Mouse (Mus musculus): Measurements from ENCODE around the gene Sowaha. TPM values are rescaled to one million over a fixed set of nuclear protein-coding genes. Genes with fewer than 3 reads are reported as not detected.

Sowaha gene
- polyA plus RNA-seq, 1 experiment from 2014 or later, result 0.31 TPM

GRCm38 (mm10) chr11:53479171-53479782 is 797 bp downstream of the Sowaha start:
- WGBS, result 1% methylated on average over 60 of the region's 62 CpGs
- Histone ChIP-seq H3K36me3 (ENCODE audit: control insufficient read depth, insufficient read depth, low read length) (no peaks in the 10 kb centered on the region), H3K27ac (ENCODE audit: low read length) (no peak overlapping the region), H3K4me3 (ENCODE audit: low read length) (peak overlapping the region; percentile 58), H3K9ac (ENCODE audit: low read depth, low read length) (peak overlapping the region; percentile 61), H3K27me3 (replicated peaks; ENCODE audit: control insufficient read depth, insufficient read depth, low read length) (peaks cover 47% of the 10 kb centered on the region), H3K9me3 (ENCODE audit: control insufficient read depth, low read length) (no peaks in the 10 kb centered on the region), H3K4me1 (ENCODE audit: control insufficient read depth, insufficient read depth, low read length) (peaks cover 15% of the 10 kb centered on the region; the same call in 1 of the 2 replicates), H3K4me2 (ENCODE audit: low read depth, low read length) (peak overlapping the region; percentile 90)
- peak; percentile 41 for ATAC-seq

DNA sequence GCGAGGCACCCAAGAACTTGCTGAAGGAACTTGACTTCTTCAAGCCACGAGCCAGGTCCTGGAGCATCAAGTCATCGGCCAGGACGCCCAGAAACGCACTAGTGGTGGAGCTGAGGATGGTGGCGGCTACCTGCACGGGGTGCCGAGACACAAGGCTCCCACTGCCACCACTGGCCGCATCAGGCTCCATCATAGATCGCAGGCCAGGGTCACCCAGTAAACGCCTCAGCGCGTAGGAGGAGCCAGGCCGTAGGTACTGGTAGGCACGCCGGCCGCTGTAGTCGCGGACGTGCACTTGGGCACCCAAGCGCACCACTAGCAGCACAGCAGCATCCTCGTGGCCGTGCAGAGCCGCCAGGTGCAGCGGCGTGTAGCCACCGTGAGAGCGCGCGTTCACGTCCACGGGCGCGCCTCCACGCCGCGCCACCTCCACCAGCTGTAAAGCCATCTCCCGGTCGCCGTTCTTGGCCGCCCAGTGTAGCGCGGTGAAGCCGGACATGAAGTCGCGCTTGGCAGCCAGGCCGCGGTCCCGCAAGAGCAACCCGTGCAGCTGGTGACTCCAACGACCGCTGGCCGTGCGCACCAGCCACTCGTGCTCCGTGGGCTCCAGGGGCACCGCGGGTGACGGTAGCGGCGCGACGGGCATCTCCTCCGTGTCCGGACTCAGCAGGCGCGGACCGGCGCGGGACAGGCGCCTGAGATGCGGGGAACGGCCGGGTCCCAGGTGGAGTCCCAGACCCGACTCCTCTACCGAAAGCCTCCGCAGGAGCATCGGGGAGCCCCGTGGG is 1.5 kb downstream of the Sowaha start:
- peaks cover 51% of the 10 kb centered on the region for H3K27me3 ChIP-seq (replicated peaks; ENCODE audit: control insufficient read depth, insufficient read depth, low read length)
- WGBS, result 5% methylated on average over 79 of the region's 79 CpGs

DNA sequence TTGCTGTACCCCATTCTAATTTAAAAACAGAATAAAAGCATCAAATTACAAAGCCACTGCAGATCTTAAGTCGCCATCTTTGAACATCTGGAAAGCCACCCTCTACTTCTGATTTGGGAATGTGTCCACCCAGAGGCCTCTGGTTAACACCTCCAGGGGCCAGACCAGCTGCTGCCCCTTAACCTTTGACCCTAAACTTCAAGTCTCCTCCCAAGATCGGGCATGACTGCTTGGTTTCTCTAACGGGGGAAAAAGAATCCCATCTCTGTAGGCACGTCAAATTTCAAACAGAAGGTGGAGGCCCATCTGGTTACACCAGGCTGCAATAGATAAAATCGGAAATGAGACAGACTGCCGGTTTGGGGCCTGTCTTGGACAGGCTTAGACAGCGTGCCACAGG is 2.2 kb downstream of the Sowaha start:
- no peak for ATAC-seq
- no peak overlapping the region for H3K4me3 ChIP-seq (ENCODE audit: low read length)
- whole genome bisulfite sequencing, result 50% methylated on average over 7 of the region's 7 CpGs
- no peak overlapping the region for H3K9ac ChIP-seq (ENCODE audit: low read depth, low read length)
- peaks cover 15% of the 10 kb centered on the region; the same call in 1 of the 2 replicates for H3K4me1 ChIP-seq (ENCODE audit: control insufficient read depth, insufficient read depth, low read length)
- H3K36me3 ChIP-seq (ENCODE audit: control insufficient read depth, insufficient read depth, low read length), result no peaks in the 10 kb centered on the region
- peaks cover 53% of the 10 kb centered on the region for H3K27me3 ChIP-seq (replicated peaks; ENCODE audit: control insufficient read depth, insufficient read depth, low read length)
- no peaks in the 10 kb centered on the region for H3K9me3 ChIP-seq (ENCODE audit: control insufficient read depth, low read length)
- no peak overlapping the region for H3K4me2 ChIP-seq (ENCODE audit: low read depth, low read length)
- H3K27ac ChIP-seq (ENCODE audit: low read length), result no peak overlapping the region

More for the DNA sequence above, 1.5 kb downstream of the Sowaha start:
- Histone ChIP-seq H3K4me2 (ENCODE audit: low read depth, low read length) (peak overlapping the region; percentile 90), H3K36me3 (ENCODE audit: control insufficient read depth, insufficient read depth, low read length) (no peaks in the 10 kb centered on the region), H3K4me3 (ENCODE audit: low read length) (peak overlapping the region; percentile 58), H3K9ac (ENCODE audit: low read depth, low read length) (peak overlapping the region; percentile 61), H3K27ac (ENCODE audit: low read length) (no peak overlapping the region), H3K4me1 (ENCODE audit: control insufficient read depth, insufficient read depth, low read length) (peaks cover 15% of the 10 kb centered on the region; the same call in 1 of the 2 replicates), H3K9me3 (ENCODE audit: control insufficient read depth, low read length) (no peaks in the 10 kb centered on the region)
- ATAC-seq, result no peak

- peaks cover 15% of the 10 kb centered on the region; the same call in 1 of the 2 replicates for H3K4me1 ChIP-seq (ENCODE audit: control insufficient read depth, insufficient read depth, low read length)
- ATAC-seq, result no peak
- no peak overlapping the region for H3K4me3 ChIP-seq (ENCODE audit: low read length)
- no peaks in the 10 kb centered on the region for H3K36me3 ChIP-seq (ENCODE audit: control insufficient read depth, insufficient read depth, low read length)
- H3K27me3 ChIP-seq (replicated peaks; ENCODE audit: control insufficient read depth, insufficient read depth, low read length), result peaks cover 56% of the 10 kb centered on the region
- H3K4me2 ChIP-seq (ENCODE audit: low read depth, low read length), result no peak overlapping the region
- WGBS, result 32% methylated on average over 8 of the region's 8 CpGs
- H3K27ac ChIP-seq (ENCODE audit: low read length), result no peak overlapping the region
- no peaks in the 10 kb centered on the region for H3K9me3 ChIP-seq (ENCODE audit: control insufficient read depth, low read length)
- H3K9ac ChIP-seq (ENCODE audit: low read depth, low read length), result no peak overlapping the region
Measured at GRCm38 (mm10) chr11:53475620-53476019, 4.5 kb downstream of the Sowaha start.

GRCm38 (mm10) chr11:53472709-53473108 is 7.4 kb downstream of the Sowaha start:
- 77% methylated on average over 3 of the region's 3 CpGs for WGBS
- 0 out of 2 replicates have a peak, but pooled peaks cover 4% of the 10 kb centered on the region for H3K4me1 ChIP-seq (ENCODE audit: control insufficient read depth, insufficient read depth, low read length)
- H3K27ac ChIP-seq (ENCODE audit: low read length), result no peak overlapping the region
- no peak overlapping the region for H3K9ac ChIP-seq (ENCODE audit: low read depth, low read length)
- no peak for ATAC-seq
- H3K4me3 ChIP-seq (ENCODE audit: low read length), result no peak overlapping the region
- H3K27me3 ChIP-seq (replicated peaks; ENCODE audit: control insufficient read depth, insufficient read depth, low read length), result peaks cover 38% of the 10 kb centered on the region
- no peak overlapping the region for H3K4me2 ChIP-seq (ENCODE audit: low read depth, low read length)
- H3K36me3 ChIP-seq (ENCODE audit: control insufficient read depth, insufficient read depth, low read length), result no peaks in the 10 kb centered on the region
- no peaks in the 10 kb centered on the region for H3K9me3 ChIP-seq (ENCODE audit: control insufficient read depth, low read length)

- peaks cover 9% of the 10 kb centered on the region for H3K4me1 ChIP-seq (ENCODE audit: control insufficient read depth, insufficient read depth, low read length)
- H3K4me3 ChIP-seq (ENCODE audit: low read length), result peak within 1 kb of the TSS; percentile 22; the same call in 1 of the 2 replicates
- H3K9me3 ChIP-seq (ENCODE audit: control insufficient read depth, low read length), result no peaks in the 10 kb centered on the region
- peak within 1 kb of the TSS; percentile 31; the same call in 1 of the 2 replicates for H3K9ac ChIP-seq (ENCODE audit: low read depth, low read length)
- 4% methylated on average over 29 of the region's 29 CpGs for WGBS
- peaks cover 29% of the 10 kb centered on the region for H3K27me3 ChIP-seq (replicated peaks; ENCODE audit: control insufficient read depth, insufficient read depth, low read length)
- ATAC-seq, result peak; percentile 82
- H3K27ac ChIP-seq (ENCODE audit: low read length), result no peak within 1 kb of the TSS
- no peaks in the 10 kb centered on the region for H3K36me3 ChIP-seq (ENCODE audit: control insufficient read depth, insufficient read depth, low read length)
- H3K4me2 ChIP-seq (ENCODE audit: low read depth, low read length), result peak within 1 kb of the TSS; percentile 44
Measured at GRCm38 (mm10) chr11:53469968-53470695, 9.9 kb downstream of the Sowaha start, which contains the start of gene Gm9837. Gene Gm9837 (minus strand): TSS chr11:53470479.

DNA sequence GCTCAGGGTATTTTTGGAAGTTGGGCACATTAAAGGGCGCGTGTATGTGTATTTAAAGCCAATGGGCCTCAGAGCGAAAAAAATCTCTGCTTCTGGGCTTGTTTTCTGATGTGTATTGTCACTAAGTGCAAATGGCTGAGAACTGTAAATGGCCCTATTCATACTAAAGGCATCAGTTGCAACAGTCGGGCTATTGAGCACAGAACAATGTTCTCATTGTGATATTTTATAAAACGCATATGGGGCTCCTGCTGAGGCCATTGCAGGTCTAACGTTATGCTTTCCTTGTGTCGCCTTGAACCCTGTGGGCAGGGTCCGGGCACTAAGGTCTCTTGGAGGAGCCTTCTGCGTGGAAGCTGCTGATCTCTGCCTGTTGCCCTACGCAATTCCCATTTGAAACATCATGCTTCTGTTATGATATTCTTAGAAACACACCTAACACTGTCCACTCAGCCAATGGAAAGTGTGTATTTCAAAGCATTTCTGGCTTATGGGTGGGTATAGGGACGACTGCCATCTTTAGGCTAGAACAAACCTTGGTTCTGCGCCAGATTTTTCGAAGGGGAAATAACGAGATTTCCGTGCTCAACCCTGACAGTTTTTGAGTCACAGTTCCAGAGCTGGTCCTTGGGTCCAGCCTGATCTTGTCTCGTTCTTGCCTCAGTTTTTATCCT is 10.6 kb downstream of the Sowaha start:
- 0 out of 2 replicates have a peak, but pooled peaks have one; percentile 10 for ATAC-seq

GRCm38 (mm10) chr11:53466231-53466971 is 13.7 kb downstream of the Sowaha start:
- H3K9me3 ChIP-seq (ENCODE audit: control insufficient read depth, low read length), result no peaks in the 10 kb centered on the region
- H3K27ac ChIP-seq (ENCODE audit: low read length), result no peak overlapping the region
- peak overlapping the region; percentile 38 for H3K4me3 ChIP-seq (ENCODE audit: low read length)
- H3K9ac ChIP-seq (ENCODE audit: low read depth, low read length), result peak overlapping the region; percentile 62
- ATAC-seq, result peak; percentile 61
- no peaks in the 10 kb centered on the region for H3K36me3 ChIP-seq (ENCODE audit: control insufficient read depth, insufficient read depth, low read length)
- H3K4me1 ChIP-seq (ENCODE audit: control insufficient read depth, insufficient read depth, low read length), result peaks cover 20% of the 10 kb centered on the region
- WGBS, result 8% methylated on average over 40 of the region's 40 CpGs
- H3K4me2 ChIP-seq (ENCODE audit: low read depth, low read length), result peak overlapping the region; percentile 63
- H3K27me3 ChIP-seq (replicated peaks; ENCODE audit: control insufficient read depth, insufficient read depth, low read length), result peaks cover 55% of the 10 kb centered on the region

More for the DNA sequence above, 10.6 kb downstream of the Sowaha start:
- H3K27me3 ChIP-seq (replicated peaks; ENCODE audit: control insufficient read depth, insufficient read depth, low read length), result peaks cover 34% of the 10 kb centered on the region
- 43% methylated on average over 16 of the region's 16 CpGs for WGBS
- H3K9me3 ChIP-seq (ENCODE audit: control insufficient read depth, low read length), result no peaks in the 10 kb centered on the region
- H3K4me2 ChIP-seq (ENCODE audit: low read depth, low read length), result peak overlapping the region; percentile 44; the same call in 1 of the 2 replicates
- no peaks in the 10 kb centered on the region for H3K36me3 ChIP-seq (ENCODE audit: control insufficient read depth, insufficient read depth, low read length)
- peaks cover 9% of the 10 kb centered on the region for H3K4me1 ChIP-seq (ENCODE audit: control insufficient read depth, insufficient read depth, low read length)
- H3K4me3 ChIP-seq (ENCODE audit: low read length), result 0 out of 2 replicates have a peak overlapping the region, but pooled peaks have one; percentile 22
- no peak overlapping the region for H3K27ac ChIP-seq (ENCODE audit: low read length)
- H3K9ac ChIP-seq (ENCODE audit: low read depth, low read length), result no peak overlapping the region

All from intestine, embryonic 16.5 days (tissue).